9 mouse cellular contexts compared by ENCODE assay signal in genomic region chr10:108089375-108089981, GRCm38 (mm10).
DNase-seq lines count a peak whose midpoint lies in the region; ATAC-seq lines count a peak whose summit lies in the region.
"Had no signal": no experiment of that assay in that cellular context is flagged by ENCODE, and none has a peak within 500 bp of the region (broad histone marks: within the 10 kb centered on the region; RNA-seq: fewer than 3 reads in every experiment).

No protein-coding gene starts in this region.

- H3K4me1 ChIP-seq in kidney, embryonic 14.5 days (ENCODE audit: control insufficient read depth, insufficient read depth, low read length): no peaks in the 10 kb centered on the region
- no peaks in the 10 kb centered on the region for H3K4me1 ChIP-seq in midbrain, embryonic 15.5 days

- H3K27me3 ChIP-seq in kidney, embryonic 14.5 days (ENCODE audit: control insufficient read depth, insufficient read depth, low read length): no peaks in the 10 kb centered on the region
- no peaks in the 10 kb centered on the region for H3K27me3 ChIP-seq in splenic B cell, adult 2 months (ENCODE audit: control insufficient read depth, insufficient read depth, low read length, poor library complexity, severe bottlenecking)
- no peaks in the 10 kb centered on the region for H3K27me3 ChIP-seq in midbrain, embryonic 15.5 days (replicated peaks)
- H3K27me3 ChIP-seq: neural tube, embryonic 13.5 days had no signal

- WGBS in kidney, embryonic 14.5 days: 58% methylated on average over 8 of the region's 8 CpGs
- 39% methylated on average over 8 of the region's 8 CpGs for WGBS in midbrain, embryonic 15.5 days

- no peak overlapping the region for H3K9ac ChIP-seq in kidney, embryonic 14.5 days (ENCODE audit: low read depth, low read length)
- no peak overlapping the region for H3K9ac ChIP-seq in midbrain, embryonic 15.5 days
- H3K9ac ChIP-seq: neural tube, embryonic 13.5 days had no signal

- H3K36me3 ChIP-seq in kidney, embryonic 14.5 days (ENCODE audit: control insufficient read depth, insufficient read depth, low read length): no peaks in the 10 kb centered on the region
- H3K36me3 ChIP-seq in splenic B cell, adult 2 months (ENCODE audit: control insufficient read depth, insufficient read depth, low read length, poor library complexity, severe bottlenecking): no peaks in the 10 kb centered on the region
- H3K36me3 ChIP-seq in midbrain, embryonic 15.5 days (replicated peaks): no peaks in the 10 kb centered on the region
- H3K36me3 ChIP-seq: neural tube, embryonic 13.5 days had no signal

- peak; percentile 75; the same call in 1 of the 2 replicates for ATAC-seq in kidney, embryonic 14.5 days (ENCODE audit: low FRiP score, low TSS enrichment)
- ATAC-seq in midbrain, embryonic 15.5 days (replicated peaks): no peak

- H3K4me3 ChIP-seq in kidney, embryonic 14.5 days (ENCODE audit: low read length): no peak overlapping the region
- no peak overlapping the region for H3K4me3 ChIP-seq in midbrain, embryonic 15.5 days
- H3K4me3 ChIP-seq: neural tube, embryonic 13.5 days had no signal

- H3K27ac ChIP-seq in kidney, embryonic 14.5 days (ENCODE audit: low read depth, low read length): no peak overlapping the region
- no peak overlapping the region for H3K27ac ChIP-seq in midbrain, embryonic 15.5 days

- H3K4me2 ChIP-seq in kidney, embryonic 14.5 days (replicated peaks; ENCODE audit: low read depth, low read length): no peak overlapping the region
- H3K4me2 ChIP-seq in midbrain, embryonic 15.5 days: no peak overlapping the region
- H3K4me2 ChIP-seq: neural tube, embryonic 13.5 days had no signal

- H3K9me3 ChIP-seq in kidney, embryonic 14.5 days (ENCODE audit: control insufficient read depth, low read length): no peaks in the 10 kb centered on the region
- H3K9me3 ChIP-seq in midbrain, embryonic 15.5 days: no peaks in the 10 kb centered on the region
- H3K9me3 ChIP-seq: neural tube, embryonic 13.5 days had no signal

- peak; percentile 39 for DNase-seq in embryo, embryonic 11 days
- DNase-seq in embryo, embryonic 9.5 days (ENCODE audit: extremely low spot score): no peak
- peak; percentile 19 for DNase-seq in right cerebral cortex, postnatal 4 days
- DNase-seq in right cerebral cortex, adult 2 months (ENCODE audit: low spot score in 2 of 2): no peak
- DNase-seq in splenic B cell, adult 2 months (ENCODE audit: low read depth, low spot score): peak; percentile 27
- DNase-seq in layer of hippocampus, postnatal 14 days (ENCODE audit: low spot score in 2 of 2): no peak

Comparison
In these comparisons a context has a peak if more than half of its experiments do, and no peak if none do; other contexts are left out.
1. DNase-seq: peak in embryo, embryonic 11 days (single experiment), right cerebral cortex, postnatal 4 days (single experiment) and splenic B cell, adult 2 months (single experiment); none in embryo, embryonic 9.5 days (single experiment), right cerebral cortex, adult 2 months (0 of 2) and layer of hippocampus, postnatal 14 days (0 of 2).